Mouse (Mus musculus) stomach, postnatal 0 days (tissue): ENCODE measurements around the gene Minos1. TPM values are rescaled to one million over a fixed set of nuclear protein-coding genes. Genes with fewer than 3 reads are reported as not detected.

Experiments
- ATAC-seq: fragments of 200-750 bp; cut with Nextera tagmentation; 2 replicates; pipeline ENCODE4 v1.8.0; 2017; ENCODE audit not compliant: low FRiP score, low TSS enrichment
- DNase-seq: peaks from one replicate; pipeline ENCODE4 v3.0.0-alpha.2; 2016; ENCODE audit warnings: low spot score
- H3K27ac ChIP-seq: fragments of 300-500 bp; sonication (generic); replicated peaks from 2 replicates; pipeline ENCODE4 v1.5.1; 2014; ENCODE audit warnings: mild to moderate bottlenecking, control low read depth
- H3K27me3 ChIP-seq: fragments of 300-500 bp; sonication (generic); 2 replicates; pipeline ENCODE4 v1.6.1; 2014; ENCODE audit warnings: low read length; ENCODE audit not compliant: control insufficient read depth, insufficient read depth
- H3K36me3 ChIP-seq: fragments of 300-500 bp; sonication (generic); 2 replicates; pipeline ENCODE4 v1.6.1; 2014; ENCODE audit warnings: low read length, mixed read lengths; ENCODE audit not compliant: control insufficient read depth, insufficient read depth
- H3K4me1 ChIP-seq: fragments of 300-500 bp; sonication (generic); replicated peaks from 2 replicates; pipeline ENCODE4 v1.6.1; 2014; ENCODE audit warnings: antibody characterized with exemption; ENCODE audit not compliant: control insufficient read depth, insufficient read depth
- H3K4me2 ChIP-seq: fragments of 300-500 bp; sonication (generic); replicated peaks from 2 replicates; pipeline ENCODE4 v1.6.1; 2014; ENCODE audit warnings: low read depth, mild to moderate bottlenecking, control low read depth, moderate library complexity
- H3K4me3 ChIP-seq: fragments of 300-500 bp; sonication (generic); 2 replicates; pipeline ENCODE4 v1.5.1; 2014; ENCODE audit warnings: low read depth, low read length, control low read depth
- H3K9ac ChIP-seq: fragments of 300-500 bp; sonication (generic); 2 replicates; pipeline ENCODE4 v1.6.1; 2014; ENCODE audit warnings: mild to moderate bottlenecking, low read length, control low read depth, mixed read lengths
- H3K9me3 ChIP-seq: fragments of 300-500 bp; sonication (generic); 2 replicates; pipeline ENCODE4 v1.6.1; 2016; ENCODE audit warnings: low read length; ENCODE audit not compliant: control insufficient read depth
- CTCF ChIP-seq: IDR thresholded peaks from 2 replicates; pipeline ENCODE4 v1.5.1; 2016; ENCODE audit warnings: antibody characterized with exemption, low read depth, mild to moderate bottlenecking, moderate library complexity
- EP300 ChIP-seq: optimal IDR thresholded peaks from 2 replicates; pipeline ENCODE3; 2016; ENCODE audit warnings: antibody characterized with exemption
- WGBS: fragments of 180-500 bp; shearing (Covaris S2); extraction: QIAGEN DNeasy Blood & Tissue Kit; methylation state at CpG from one replicate; pipeline ENCODE4 v1.1.7; 2014; 5-methylcytosine and 5-hydroxymethylcytosine counted together
- polyA plus RNA-seq: library from polyadenylated mRNA; unstranded; fragments of >200 nt; fragmentation: Nextera tagmentation; extraction: Ambion mirVana; gene quantifications from 2 replicates; pipeline ENCODE4 v1.2.1, GENCODE M21; 2015

Gene Minos1
- polyA plus RNA-seq, 1 experiment from 2014 or later, result 588 TPM

GRCm38 (mm10) chr4:139141785-139142184 lies 10.9 kb upstream of the Minos1 start:
- H3K4me2 ChIP-seq, result no peak overlapping the region
- H3K36me3 ChIP-seq, result no peaks in the 10 kb centered on the region
- no peaks in the 10 kb centered on the region for H3K9me3 ChIP-seq
- no peaks in the 10 kb centered on the region for H3K4me1 ChIP-seq
- DNase-seq (no peak), ATAC-seq (peak; percentile 61; the same call in 1 of the 2 replicates)
- no peaks in the 10 kb centered on the region for H3K27me3 ChIP-seq
- no peak overlapping the region for H3K9ac ChIP-seq
- TF ChIP-seq CTCF, result peak; percentile 51
- TF ChIP-seq EP300, result no peak
- H3K27ac ChIP-seq, result no peak overlapping the region
- no peak overlapping the region for H3K4me3 ChIP-seq
- WGBS, result 65% methylated on average over 6 of the region's 6 CpGs

GRCm38 (mm10) chr4:139140267-139140666 lies 9.4 kb upstream of the Minos1 start:
- no peaks in the 10 kb centered on the region for H3K4me1 ChIP-seq
- no peak overlapping the region for H3K27ac ChIP-seq
- H3K9ac ChIP-seq, result no peak overlapping the region
- no peak for ATAC-seq
- no peaks in the 10 kb centered on the region for H3K27me3 ChIP-seq
- no peak overlapping the region for H3K4me3 ChIP-seq
- no peak overlapping the region for H3K4me2 ChIP-seq
- TF ChIP-seq CTCF (peak; percentile 55), EP300 (no peak)
- 68% methylated on average over 2 of the region's 2 CpGs for WGBS
- no peaks in the 10 kb centered on the region for H3K36me3 ChIP-seq
- no peaks in the 10 kb centered on the region for H3K9me3 ChIP-seq
- DNase-seq, result no peak

GRCm38 (mm10) chr4:139136011-139136410 lies 5.1 kb upstream of the Minos1 start:
- 85% methylated on average over 2 of the region's 2 CpGs for whole genome bisulfite sequencing
- TF ChIP-seq EP300, result no peak
- TF ChIP-seq CTCF, result no peak
- Histone ChIP-seq H3K9me3 (no peaks in the 10 kb centered on the region), H3K4me3 (no peak overlapping the region), H3K4me1 (no peaks in the 10 kb centered on the region), H3K4me2 (no peak overlapping the region), H3K27ac (no peak overlapping the region), H3K36me3 (no peaks in the 10 kb centered on the region), H3K27me3 (no peaks in the 10 kb centered on the region), H3K9ac (no peak overlapping the region)
- ATAC-seq, result no peak
- no peak for DNase-seq

- H3K36me3 ChIP-seq, result no peaks in the 10 kb centered on the region
- H3K4me2 ChIP-seq, result no peak overlapping the region
- WGBS, result 81% methylated on average over 5 of the region's 5 CpGs
- DNase-seq, result no peak
- H3K9me3 ChIP-seq, result no peaks in the 10 kb centered on the region
- no peak overlapping the region for H3K9ac ChIP-seq
- ATAC-seq, result no peak
- H3K27ac ChIP-seq, result no peak overlapping the region
- TF ChIP-seq CTCF (no peak), EP300 (no peak)
- no peaks in the 10 kb centered on the region for H3K4me1 ChIP-seq
- no peaks in the 10 kb centered on the region for H3K27me3 ChIP-seq
- no peak overlapping the region for H3K4me3 ChIP-seq
Observed at GRCm38 (mm10) chr4:139133109-139133508, 2.2 kb upstream of the Minos1 start.

GRCm38 (mm10) chr4:139131858-139132672 lies 1.2 kb upstream of the Minos1 start:
- 86% methylated on average over 14 of the region's 14 CpGs for WGBS

More at GRCm38 (mm10) chr4:139131858-139132672, 1.2 kb upstream of the Minos1 start:
- Histone ChIP-seq H3K4me1 (no peaks in the 10 kb centered on the region), H3K9ac (no peak overlapping the region), H3K4me2 (no peak overlapping the region), H3K36me3 (no peaks in the 10 kb centered on the region), H3K4me3 (no peak overlapping the region), H3K27ac (no peak overlapping the region), H3K27me3 (no peaks in the 10 kb centered on the region), H3K9me3 (no peaks in the 10 kb centered on the region)
- ATAC-seq (no peak), DNase-seq (no peak)
- TF ChIP-seq CTCF (no peak), EP300 (no peak)
